Mouse (Mus musculus) hindbrain, embryonic 16.5 days (tissue): ENCODE data around the gene Pdc. TPM values are rescaled to one million over a fixed set of nuclear protein-coding genes. Genes with fewer than 3 reads are reported as not detected.
"Not testable (repeated sequence)": the region's sequence is repeated elsewhere in the genome, so short reads cannot be mapped to it uniquely, and the experiment has no call there.

Experiments
- ATAC-seq: fragments of 200-750 bp; cut with Nextera tagmentation; 2 replicates; pipeline ENCODE4 v1.8.0; 2017; ENCODE audit warnings: moderate TSS enrichment, moderate library complexity
- H3K27ac ChIP-seq: fragments of 300-500 bp; sonication (generic); 2 replicates; pipeline ENCODE4 v1.5.1; 2014; ENCODE audit warnings: low read depth, mild to moderate bottlenecking, control low read depth, low read length, moderate library complexity
- H3K27me3 ChIP-seq: fragments of 300-500 bp; sonication (generic); replicated peaks from 2 replicates; pipeline ENCODE4 v1.6.1; 2014; ENCODE audit warnings: low read length; ENCODE audit not compliant: control insufficient read depth, insufficient read depth
- H3K36me3 ChIP-seq: fragments of 300-500 bp; sonication (generic); 2 replicates; pipeline ENCODE4 v1.6.1; 2014; ENCODE audit warnings: mild to moderate bottlenecking, low read length, moderate library complexity, mixed read lengths; ENCODE audit not compliant: control insufficient read depth, insufficient read depth
- H3K4me1 ChIP-seq: fragments of 300-500 bp; sonication (generic); 2 replicates; pipeline ENCODE4 v1.6.1; 2014; ENCODE audit warnings: low read depth, low read length; ENCODE audit not compliant: control insufficient read depth, insufficient read depth
- H3K4me2 ChIP-seq: fragments of 300-500 bp; sonication (generic); 2 replicates; pipeline ENCODE4 v1.6.1; 2014; ENCODE audit warnings: mild to moderate bottlenecking, low read length, control low read depth, moderate library complexity
- H3K4me3 ChIP-seq: fragments of 300-500 bp; sonication (generic); 2 replicates; pipeline ENCODE4 v1.5.1; 2014; ENCODE audit warnings: mild to moderate bottlenecking, low read length, control low read depth, moderate library complexity
- H3K9ac ChIP-seq: fragments of 300-500 bp; sonication (generic); 2 replicates; pipeline ENCODE4 v1.6.1; 2014; ENCODE audit warnings: low read depth, mild to moderate bottlenecking, control low read depth, low read length, moderate library complexity
- H3K9me3 ChIP-seq: fragments of 300-500 bp; sonication (generic); 2 replicates; pipeline ENCODE4 v1.6.1; 2014; ENCODE audit warnings: mild to moderate bottlenecking, low read length, moderate library complexity; ENCODE audit not compliant: control insufficient read depth
- WGBS: fragments of 180-500 bp; shearing (Covaris S2); extraction: QIAGEN DNeasy Blood & Tissue Kit; methylation state at CpG from one replicate; pipeline ENCODE4 v1.1.7; 2014; 5-methylcytosine and 5-hydroxymethylcytosine counted together
- polyA plus RNA-seq: library from polyadenylated mRNA; unstranded; fragments of >200 nt; fragmentation: Nextera tagmentation; extraction: Ambion mirVana; gene quantifications from 2 replicates; pipeline ENCODE4 v1.2.1, GENCODE M21; 2015

Pdc gene
- not detected in 2 replicates for polyA plus RNA-seq

- Histone ChIP-seq H3K4me1 (no peaks in the 10 kb centered on the region), H3K9ac (no peak within 1 kb of the TSS), H3K4me2 (no peak within 1 kb of the TSS), H3K36me3 (no peaks in the 10 kb centered on the region), H3K27me3 (no peaks in the 10 kb centered on the region), H3K27ac (no peak within 1 kb of the TSS), H3K4me3 (no peak within 1 kb of the TSS), H3K9me3 (no peaks in the 10 kb centered on the region)
- 82% methylated on average over 1 of the region's 1 CpGs for WGBS
- ATAC-seq, result no peak
These were observed at the start of gene Pdc for GRCm38 (mm10) chr1:150319205-150319604. TSS of gene Pdc (plus strand) at chr1:150319417.

GRCm38 (mm10) chr1:150294051-150294450, 25.2 kb upstream of the Pdc start:
- H3K9ac ChIP-seq, H3K4me3 ChIP-seq, H3K27ac ChIP-seq, H3K27me3 ChIP-seq, H3K36me3 ChIP-seq, H3K9me3 ChIP-seq, H3K4me1 ChIP-seq, H3K4me2 ChIP-seq, ATAC-seq: not testable (repeated sequence)
- 77% methylated on average over 3 of the region's 3 CpGs for WGBS

GRCm38 (mm10) chr1:150307599-150307998, 11.6 kb upstream of the Pdc start:
- Histone ChIP-seq H3K36me3 (no peaks in the 10 kb centered on the region), H3K27ac (no peak overlapping the region), H3K4me3 (no peak overlapping the region), H3K4me2 (no peak overlapping the region), H3K9ac (no peak overlapping the region), H3K4me1 (no peaks in the 10 kb centered on the region), H3K27me3 (no peaks in the 10 kb centered on the region), H3K9me3 (peaks cover 4% of the 10 kb centered on the region; the same call in 1 of the 2 replicates)
- no peak for ATAC-seq
- 57% methylated on average over 1 of the region's 1 CpGs for WGBS

GRCm38 (mm10) chr1:150335111-150335510, 15.9 kb downstream of the Pdc start:
- Histone ChIP-seq H3K9me3 (no peaks in the 10 kb centered on the region), H3K27ac (no peak overlapping the region), H3K9ac (no peak overlapping the region), H3K4me1 (no peaks in the 10 kb centered on the region), H3K36me3 (no peaks in the 10 kb centered on the region), H3K4me2 (no peak overlapping the region), H3K27me3 (no peaks in the 10 kb centered on the region), H3K4me3 (no peak overlapping the region)
- no peak for ATAC-seq
- WGBS, result 75% methylated on average over 2 of the region's 2 CpGs

GRCm38 (mm10) chr1:150360864-150361263, 41.6 kb downstream of the Pdc start:
- Histone ChIP-seq H3K27me3 (no peaks in the 10 kb centered on the region), H3K4me1 (no peaks in the 10 kb centered on the region), H3K9me3 (no peaks in the 10 kb centered on the region), H3K36me3 (peaks cover 16% of the 10 kb centered on the region), H3K4me3 (no peak overlapping the region), H3K4me2 (no peak overlapping the region), H3K27ac (no peak overlapping the region), H3K9ac (no peak overlapping the region)
- 97% methylated on average over 1 of the region's 1 CpGs for WGBS
- no peak for ATAC-seq

- H3K4me3 ChIP-seq, result no peak overlapping the region
- H3K4me1 ChIP-seq, result no peaks in the 10 kb centered on the region
- WGBS, result 91% methylated on average over 3 of the region's 3 CpGs
- no peak overlapping the region for H3K4me2 ChIP-seq
- ATAC-seq, result no peak
- H3K36me3 ChIP-seq, result no peaks in the 10 kb centered on the region
- no peak overlapping the region for H3K9ac ChIP-seq
- no peaks in the 10 kb centered on the region for H3K9me3 ChIP-seq
- H3K27ac ChIP-seq, result no peak overlapping the region
- no peaks in the 10 kb centered on the region for H3K27me3 ChIP-seq
These were observed 53.7 kb downstream of the Pdc start for GRCm38 (mm10) chr1:150372895-150373294.

- no peak for ATAC-seq
- Histone ChIP-seq H3K27me3 (no peaks in the 10 kb centered on the region), H3K36me3 (0 out of 2 replicates have a peak, but pooled peaks cover 2% of the 10 kb centered on the region), H3K9me3 (no peaks in the 10 kb centered on the region), H3K4me1 (no peaks in the 10 kb centered on the region), H3K9ac (no peak overlapping the region), H3K4me3 (no peak overlapping the region), H3K27ac (no peak overlapping the region), H3K4me2 (no peak overlapping the region)
- WGBS, result 95% methylated on average over 2 of the region's 2 CpGs
These were observed 55.0 kb downstream of the Pdc start for GRCm38 (mm10) chr1:150374247-150374646.

Other genes with a start within 250 kb of the Pdc start
- gene Ptgs2, start 219.4 kb upstream of the Pdc start, polyA plus RNA-seq, result 0.17 and 0.21 TPM in 2 replicates
- 112 and 124 TPM in 2 replicates for gene Tpr, start 73.4 kb downstream of the Pdc start, polyA plus RNA-seq
- gene Odr4, start 73.7 kb downstream of the Pdc start, polyA plus RNA-seq, result 39.0 and 43.0 TPM in 2 replicates
- 0.36 and 0.40 TPM in 2 replicates for gene Prg4, start 146.7 kb downstream of the Pdc start, polyA plus RNA-seq